Mouse (Mus musculus) A20 (cell line): ENCODE measurements around the gene 9430015G10Rik.

Experiments
- DNase-seq: peaks from one replicate; pipeline ENCODE4 v3.0.0-alpha.2; 2011; ENCODE audit warnings: low read depth, low spot score

9430015G10Rik gene

GRCm38 (mm10) chr4:156171828-156172227 is 62.0 kb downstream of the 9430015G10Rik start:
- DNase-seq, result no peak
